Mouse (Mus musculus) forebrain, embryonic 11.5 days (tissue): ENCODE data around the gene Abraxas1. TPM values are rescaled to one million over a fixed set of nuclear protein-coding genes. Genes with fewer than 3 reads are reported as not detected.
A peak's percentile ranks its signal among the peaks of the same experiment; 100 is the strongest.

Experiments used
- ATAC-seq: fragments of 200-750 bp; cut with Nextera tagmentation; replicated peaks from 2 replicates; pipeline ENCODE4 v1.8.0; 2017; ENCODE audit warnings: moderate TSS enrichment; ENCODE audit not compliant: low FRiP score
- DNase-seq: peaks from one replicate; pipeline ENCODE4 v3.0.0-alpha.2; 2017; ENCODE audit warnings: low spot score
- H3K27ac ChIP-seq: fragments of 300-500 bp; sonication (generic); 2 replicates; pipeline ENCODE4 v1.5.1; 2014; ENCODE audit warnings: low read depth, low read length
- H3K27me3 ChIP-seq: fragments of 300-500 bp; sonication (generic); 2 replicates; pipeline ENCODE4 v1.6.1; 2014; ENCODE audit warnings: mild to moderate bottlenecking, low read length, mixed read lengths; ENCODE audit not compliant: control insufficient read depth, insufficient read depth
- H3K36me3 ChIP-seq: fragments of 300-500 bp; sonication (generic); 2 replicates; pipeline ENCODE4 v1.6.1; 2014; ENCODE audit warnings: mild to moderate bottlenecking, low read length, moderate library complexity, mixed read lengths; ENCODE audit not compliant: control insufficient read depth, insufficient read depth
- H3K4me1 ChIP-seq: fragments of 300-500 bp; sonication (generic); replicated peaks from 2 replicates; pipeline ENCODE4 v1.6.1; 2014; ENCODE audit warnings: low read length, mixed read lengths; ENCODE audit not compliant: control insufficient read depth, insufficient read depth
- H3K4me2 ChIP-seq: fragments of 300-500 bp; sonication (generic); 2 replicates; pipeline ENCODE4 v1.6.1; 2014; ENCODE audit warnings: low read depth, mild to moderate bottlenecking, low read length, moderate library complexity, mixed read lengths; ENCODE audit not compliant: severe bottlenecking
- H3K4me3 ChIP-seq: fragments of 300-500 bp; sonication (generic); 2 replicates; pipeline ENCODE4 v1.5.1; 2014; ENCODE audit warnings: low read depth, low read length
- H3K9ac ChIP-seq: fragments of 300-500 bp; sonication (generic); 2 replicates; pipeline ENCODE4 v1.6.1; 2014; ENCODE audit warnings: low read length
- H3K9me3 ChIP-seq: fragments of 300-500 bp; sonication (generic); 2 replicates; pipeline ENCODE4 v1.6.1; 2016; ENCODE audit warnings: low read length, mixed read lengths; ENCODE audit not compliant: control insufficient read depth
- whole genome bisulfite sequencing: fragments of 180-500 bp; shearing (Covaris S2); extraction: QIAGEN DNeasy Blood & Tissue Kit; methylation state at CpG from one replicate; pipeline ENCODE4 v1.1.7; 2014; 5-methylcytosine and 5-hydroxymethylcytosine counted together
- polyA plus RNA-seq: library from polyadenylated mRNA; unstranded; fragments of >200 nt; fragmentation: Nextera tagmentation; extraction: Ambion mirVana; gene quantifications from 2 replicates; pipeline ENCODE4 v1.2.1, GENCODE M21; 2014

Abraxas1 gene
- polyA plus RNA-seq, 1 experiment from 2014 or later: 39.5 TPM

- peaks cover 4% of the 10 kb centered on the region; the same call in 1 of the 2 replicates for H3K36me3 ChIP-seq
- no peak for ATAC-seq
- H3K27me3 ChIP-seq: no peaks in the 10 kb centered on the region
- no peak overlapping the region for H3K4me2 ChIP-seq
- no peaks in the 10 kb centered on the region for H3K9me3 ChIP-seq
- H3K27ac ChIP-seq: no peak overlapping the region
- no peaks in the 10 kb centered on the region for H3K4me1 ChIP-seq
- H3K9ac ChIP-seq: no peak overlapping the region
- 91% methylated on average over 13 of the region's 13 CpGs for WGBS
- no peak for DNase-seq
- no peak overlapping the region for H3K4me3 ChIP-seq
Measured at GRCm38 (mm10) chr5:100775778-100776404, 44.9 kb downstream of the Abraxas1 start.

DNA sequence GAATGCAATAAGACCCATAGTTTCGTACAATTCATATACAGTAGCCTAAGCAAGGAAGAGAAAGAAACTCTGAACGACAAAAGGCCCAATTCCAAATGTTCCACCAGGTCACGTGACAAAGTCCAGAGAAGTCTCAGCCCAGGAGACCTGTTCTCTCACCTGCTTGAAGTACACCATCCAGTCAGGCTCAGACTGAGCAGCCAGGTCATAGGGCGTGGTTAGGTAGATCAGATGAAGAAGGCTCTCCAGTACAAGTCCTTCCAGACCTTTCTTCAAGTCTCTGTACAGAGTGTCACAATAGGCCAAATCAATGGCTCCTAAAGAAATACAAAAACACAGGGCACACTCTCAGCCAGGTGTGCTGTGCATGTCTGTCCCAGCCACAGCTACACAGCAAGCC, 49.2 kb downstream of the Abraxas1 start:
- no peak overlapping the region for H3K4me3 ChIP-seq
- peaks cover 9% of the 10 kb centered on the region; the same call in 1 of the 2 replicates for H3K36me3 ChIP-seq
- WGBS: 96% methylated on average over 4 of the region's 4 CpGs
- DNase-seq (no peak), ATAC-seq (no peak)
- no peak overlapping the region for H3K4me2 ChIP-seq
- no peak overlapping the region for H3K9ac ChIP-seq
- H3K27me3 ChIP-seq: no peaks in the 10 kb centered on the region
- no peak overlapping the region for H3K27ac ChIP-seq
- H3K4me1 ChIP-seq: no peaks in the 10 kb centered on the region
- no peaks in the 10 kb centered on the region for H3K9me3 ChIP-seq

GRCm38 (mm10) chr5:100766026-100766425, 54.7 kb downstream of the Abraxas1 start:
- 92% methylated on average over 7 of the region's 7 CpGs for WGBS
- no peak overlapping the region for H3K9ac ChIP-seq
- no peak for ATAC-seq

DNA sequence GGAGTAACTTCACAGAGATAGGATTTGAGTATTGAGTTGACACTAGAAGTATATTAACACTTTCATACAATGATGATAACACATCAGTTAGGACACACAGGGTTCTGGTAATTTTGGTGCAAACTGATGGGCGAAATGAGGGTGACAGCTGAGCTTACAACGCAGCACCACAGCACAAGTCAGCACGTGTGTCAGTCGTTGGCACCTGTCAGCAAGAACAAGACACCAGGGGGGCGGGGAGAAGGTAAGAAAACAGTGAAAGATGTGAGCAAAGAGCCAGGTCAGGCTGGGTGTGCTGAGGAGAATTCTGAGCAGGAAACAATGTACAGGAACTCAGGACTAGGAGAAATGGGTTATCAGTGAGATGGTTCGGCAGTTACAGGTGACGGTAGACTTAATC, 59.0 kb downstream of the Abraxas1 start:
- no peaks in the 10 kb centered on the region; the same call in none of the 2 replicates for H3K36me3 ChIP-seq
- no peaks in the 10 kb centered on the region for H3K4me1 ChIP-seq
- no peak overlapping the region for H3K27ac ChIP-seq
- no peaks in the 10 kb centered on the region for H3K27me3 ChIP-seq
- no peak overlapping the region for H3K9ac ChIP-seq
- no peak overlapping the region for H3K4me2 ChIP-seq
- DNase-seq: no peak
- WGBS: 90% methylated on average over 7 of the region's 7 CpGs
- no peak for ATAC-seq
- no peak overlapping the region for H3K4me3 ChIP-seq
- no peaks in the 10 kb centered on the region for H3K9me3 ChIP-seq

More at GRCm38 (mm10) chr5:100766026-100766425, 54.7 kb downstream of the Abraxas1 start:
- no peaks in the 10 kb centered on the region for H3K9me3 ChIP-seq
- no peak overlapping the region for H3K27ac ChIP-seq
- peaks cover 5% of the 10 kb centered on the region for H3K36me3 ChIP-seq
- H3K4me2 ChIP-seq: no peak overlapping the region
- no peaks in the 10 kb centered on the region for H3K4me1 ChIP-seq
- DNase-seq: no peak
- H3K27me3 ChIP-seq: no peaks in the 10 kb centered on the region
- H3K4me3 ChIP-seq: no peak overlapping the region

DNA sequence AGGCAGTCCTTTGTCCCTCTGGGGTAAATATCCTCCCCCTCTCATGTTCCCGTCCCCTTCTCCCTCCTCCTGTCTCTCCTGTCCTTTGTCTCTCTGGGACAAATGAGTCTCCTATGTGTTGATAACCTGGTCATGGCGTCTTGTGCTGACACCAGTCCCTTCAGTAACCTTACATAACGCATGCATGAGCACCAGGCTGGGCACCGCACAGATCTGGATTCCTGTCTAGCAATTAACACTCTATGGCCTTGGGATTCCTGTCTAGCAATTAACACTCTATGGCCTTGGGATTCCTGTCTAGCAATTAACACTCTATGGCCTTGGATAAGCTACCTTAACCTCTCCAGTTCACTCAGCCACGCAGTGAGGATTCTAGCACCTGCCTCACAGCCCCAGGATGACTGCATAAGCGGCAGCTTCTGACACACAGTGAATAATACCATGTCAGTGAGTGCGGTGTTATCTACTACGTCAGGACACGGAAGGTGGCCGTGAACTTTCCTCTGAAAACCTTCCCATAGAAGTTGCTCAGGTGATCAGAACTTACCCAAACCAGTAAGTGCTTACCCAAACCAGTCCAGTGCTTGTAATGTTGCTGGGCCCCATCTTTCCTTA, 60.6 kb downstream of the Abraxas1 start:
- H3K27me3 ChIP-seq: no peaks in the 10 kb centered on the region
- H3K4me2 ChIP-seq: no peak overlapping the region
- H3K27ac ChIP-seq: peak overlapping the region; percentile 18; the same call in 1 of the 2 replicates
- H3K9me3 ChIP-seq: no peaks in the 10 kb centered on the region
- no peak overlapping the region for H3K4me3 ChIP-seq
- WGBS: 87% methylated on average over 10 of the region's 10 CpGs
- H3K9ac ChIP-seq: no peak overlapping the region
- ATAC-seq (peak; percentile 60; the same call in 1 of the 2 replicates), DNase-seq (no peak)
- no peaks in the 10 kb centered on the region for H3K4me1 ChIP-seq
- no peaks in the 10 kb centered on the region; the same call in none of the 2 replicates for H3K36me3 ChIP-seq

DNA sequence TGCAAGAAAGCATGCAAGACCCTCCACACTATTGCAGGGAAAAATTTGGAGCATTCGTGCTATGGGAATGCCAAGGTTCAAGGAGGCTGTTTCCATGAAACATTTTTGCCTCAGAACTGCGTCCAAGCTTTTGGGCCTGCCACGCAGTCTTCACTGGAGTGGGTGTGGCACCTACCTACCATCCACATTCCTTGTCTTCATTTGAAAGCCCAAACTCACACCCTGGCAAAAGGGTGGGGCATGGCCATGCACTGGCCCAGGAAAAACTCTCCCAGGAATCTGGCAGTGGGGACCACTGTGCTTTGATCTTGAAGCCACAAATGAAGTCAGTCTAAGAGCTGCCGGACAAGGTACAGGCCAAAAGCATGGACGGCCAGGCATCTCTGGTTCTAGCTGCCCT, 62.6 kb downstream of the Abraxas1 start:
- Histone ChIP-seq H3K4me3 (no peak overlapping the region), H3K36me3 (no peaks in the 10 kb centered on the region; the same call in 1 of the 2 replicates), H3K27me3 (no peaks in the 10 kb centered on the region), H3K9me3 (no peaks in the 10 kb centered on the region), H3K4me2 (no peak overlapping the region), H3K27ac (no peak overlapping the region), H3K9ac (no peak overlapping the region), H3K4me1 (no peaks in the 10 kb centered on the region)
- DNase-seq (no peak), ATAC-seq (no peak)
- 95% methylated on average over 5 of the region's 5 CpGs for WGBS

Other genes starting within 250 kb of the Abraxas1 start
- 1.3 and 1.4 TPM in 2 replicates for gene Plac8, start 248.7 kb downstream of the Abraxas1 start, polyA plus RNA-seq
- gene Coq2, start 145.8 kb downstream of the Abraxas1 start, polyA plus RNA-seq: 50.8 and 64.5 TPM in 2 replicates
- gene Hpse, start 101.2 kb downstream of the Abraxas1 start, polyA plus RNA-seq: 0.72 and 0.83 TPM in 2 replicates
- gene Helq, start 22.4 kb downstream of the Abraxas1 start, polyA plus RNA-seq: 31.7 and 34.8 TPM in 2 replicates
- 164 and 175 TPM in 2 replicates for gene Mrps18c, start 22.3 kb downstream of the Abraxas1 start, polyA plus RNA-seq
- gene Gpat3, start 24.7 kb upstream of the Abraxas1 start, polyA plus RNA-seq: 0.17 and 0.65 TPM in 2 replicates